Mouse (Mus musculus): ENCODE results near the gene Dab2ip. TPM values are rescaled to one million over a fixed set of nuclear protein-coding genes. Genes with fewer than 3 reads are reported as not detected.

Gene Dab2ip
- total and polyA plus RNA-seq, 3 experiments, result 4.0 to 9.9 TPM; not detected in 1

DNA sequence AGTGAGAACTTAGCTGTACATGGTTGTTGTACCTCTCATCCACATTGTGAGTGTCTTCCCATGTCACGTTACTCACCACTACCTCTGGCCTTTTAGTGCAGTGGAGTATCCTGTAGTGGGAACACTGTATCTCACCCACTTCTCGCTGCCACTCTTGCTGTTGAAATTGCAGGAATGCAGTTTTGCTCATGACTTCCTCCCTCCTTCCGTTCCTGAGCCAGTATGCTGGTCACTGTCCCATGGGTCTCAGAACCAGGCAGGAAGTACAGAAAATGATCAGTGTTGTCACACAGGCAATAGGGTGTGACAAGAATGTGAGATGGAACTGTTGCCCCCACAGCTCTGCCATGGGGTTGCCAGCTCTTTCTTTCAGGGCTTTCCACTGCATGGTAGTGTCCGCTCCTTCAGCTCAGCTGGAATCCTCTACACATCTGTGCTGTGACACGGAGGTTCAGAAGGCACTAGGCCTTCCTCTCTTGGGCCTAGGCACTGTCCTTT is 160.0 kb downstream of the Dab2ip start:
- Histone ChIP-seq H3K4me3 (ENCODE audit: control insufficient read depth in 1 of 2, insufficient read depth in 1 of 2, low read depth in 2 of 2, low read length in 2 of 2) (no peak overlapping the region), H3K79me2 (ENCODE audit: control insufficient read depth, insufficient read depth, low read length, poor library complexity) (no peaks in the 10 kb centered on the region), H3K9me3 (replicated peaks; ENCODE audit: insufficient read depth, low read length) (no peaks in the 10 kb centered on the region), H3K9ac (ENCODE audit: control insufficient read depth, low read depth, low read length, poor library complexity, severe bottlenecking) (no peak overlapping the region), H3K27ac (ENCODE audit: control insufficient read depth, low read depth, low read length) (no peak overlapping the region), H3K27me3 (ENCODE audit: control insufficient read depth in 1 of 2, insufficient read depth in 2 of 2, low read length in 2 of 2) (no peaks in the 10 kb centered on the region), H3K36me3 (ENCODE audit: control insufficient read depth in 1 of 2, insufficient read depth in 2 of 2, low read length in 2 of 2) (peaks cover 0 to 19% of the 10 kb centered on the region in 2 experiments; a peak in 2 of 4 replicates), H3K4me1 (ENCODE audit: control insufficient read depth in 1 of 2, insufficient read depth in 2 of 2, low read length in 2 of 2) (peaks cover 12 to 25% of the 10 kb centered on the region in 2 experiments; a peak in 3 of 4 replicates)
- DNase-seq (ENCODE audit: low read depth, low spot score), result no peak
- TF ChIP-seq MAX (IDR thresholded peaks at IDR 0.05; ENCODE audit: low read length) (no peak), CHD1 (IDR thresholded peaks at IDR 0.05; ENCODE audit: low read depth, low read length) (no peak), ETS1 (IDR thresholded peaks at IDR 0.05; ENCODE audit: low read depth, low read length) (no peak), ZMIZ1 (IDR thresholded peaks at IDR 0.05; ENCODE audit: low read depth, low read length) (no peak), GATA1 (IDR thresholded peaks at IDR 0.05; ENCODE audit: low read depth, low read length) (no peak), POLR2A (IDR thresholded peaks at IDR 0.05; ENCODE audit: control insufficient read depth in 1 of 2, insufficient read depth in 1 of 2, low read depth in 1 of 2, low read length in 2 of 2, poor library complexity in 1 of 2) (no peak), UBTF (IDR thresholded peaks at IDR 0.05; ENCODE audit: borderline replicate concordance, insufficient read depth, low read depth, low read length) (no peak), CTCF (IDR thresholded peaks at IDR 0.05 in 2 of 3, conservative IDR thresholded peaks at IDR 0.05 in 1 of 3; ENCODE audit: control insufficient read depth in 1 of 3, insufficient read depth in 1 of 3, low read depth in 2 of 3, low read length in 3 of 3, poor library complexity in 1 of 3, severe bottlenecking in 1 of 3) (no peak), SMC3 (IDR thresholded peaks at IDR 0.05; ENCODE audit: low read depth, low read length) (no peak), TAL1 (IDR thresholded peaks at IDR 0.05; ENCODE audit: low read length) (no peak), MXI1 (IDR thresholded peaks at IDR 0.05; ENCODE audit: low read depth, low read length) (no peak), NELFE (IDR thresholded peaks at IDR 0.05; ENCODE audit: low read depth, low read length) (no peak), JUND (IDR thresholded peaks at IDR 0.05; ENCODE audit: low read depth, low read length) (no peak), RAD21 (IDR thresholded peaks at IDR 0.05; ENCODE audit: low read depth, low read length) (no peak)

- H3K27ac ChIP-seq (ENCODE audit: control insufficient read depth, low read depth, low read length), result no peak overlapping the region
- TF ChIP-seq POLR2AphosphoS2 (IDR thresholded peaks at IDR 0.05; ENCODE audit: low read length), result no peak
- H3K9ac ChIP-seq (ENCODE audit: control insufficient read depth, low read depth, low read length, poor library complexity, severe bottlenecking), result no peak overlapping the region
- no peaks in the 10 kb centered on the region for H3K79me2 ChIP-seq (ENCODE audit: control insufficient read depth, insufficient read depth, low read length, poor library complexity)
- DNase-seq (ENCODE audit: low read depth, low spot score), result no peak
- peaks cover 12 to 25% of the 10 kb centered on the region in 2 experiments; a peak in 3 of 4 replicates for H3K4me1 ChIP-seq (ENCODE audit: control insufficient read depth in 1 of 2, insufficient read depth in 2 of 2, low read length in 2 of 2)
- H3K27me3 ChIP-seq (ENCODE audit: control insufficient read depth in 1 of 2, insufficient read depth in 2 of 2, low read length in 2 of 2), result no peaks in the 10 kb centered on the region
- no peaks in the 10 kb centered on the region for H3K9me3 ChIP-seq (replicated peaks; ENCODE audit: insufficient read depth, low read length)
- peaks cover 0 to 19% of the 10 kb centered on the region in 2 experiments; a peak in 2 of 4 replicates for H3K36me3 ChIP-seq (ENCODE audit: control insufficient read depth in 1 of 2, insufficient read depth in 2 of 2, low read length in 2 of 2)
- H3K4me3 ChIP-seq (ENCODE audit: control insufficient read depth in 1 of 2, insufficient read depth in 1 of 2, low read depth in 2 of 2, low read length in 2 of 2), result no peak overlapping the region
Measured at GRCm38 (mm10) chr2:35718662-35719061, 160.6 kb downstream of the Dab2ip start.
